Mouse (Mus musculus) gastrocnemius, postnatal 14 days (tissue): ENCODE data around the gene Parp8. TPM values are rescaled to one million over a fixed set of nuclear protein-coding genes. Genes with fewer than 3 reads are reported as not detected.
"Not testable (repeated sequence)": the region's sequence is repeated elsewhere in the genome, so short reads cannot be mapped to it uniquely, and the experiment has no call there.

Source experiments
- DNase-seq: peaks from one replicate; pipeline ENCODE4 v3.0.0; 2021; ENCODE audit warnings: mixed read lengths
- intact Hi-C: fragments of 180-260 bp; cut with DNase I; formaldehyde crosslinking; loops from one replicate; pipeline ENCODE4 v1.15.1; 2025; ENCODE audit warnings: low total_unique reads
- total RNA-seq, 2 experiments: library from RNA; stranded (reverse); gene quantifications; 2 replicates each; pipeline ENCODE4 v1.2.3; 2021

The Parp8 gene
- total RNA-seq, 2 experiments from 2014 or later, result 10.8 to 14.3 TPM

- intact Hi-C loops, result no loop called here
- no peak for DNase-seq
These were observed 53.2 kb downstream of the Parp8 start for GRCm38 (mm10) chr13:116972036-116972611.

- no peak for DNase-seq
- intact Hi-C loops, result no loop called here
These were observed 54.5 kb downstream of the Parp8 start for GRCm38 (mm10) chr13:116970706-116971428.

- intact Hi-C loops, result loop anchor here (10.0 kb wide), 1 partner anchor 55 kb away; the partner anchor contains the start of gene Parp8
- no peak for DNase-seq
These were observed 55.7 kb downstream of the Parp8 start for GRCm38 (mm10) chr13:116969650-116970049.

GRCm38 (mm10) chr13:116968906-116969305 lies 56.4 kb downstream of the Parp8 start:
- no peak for DNase-seq
- intact Hi-C loops, result loop anchor here (10.0 kb wide), 1 partner anchor 56 kb away; the partner anchor contains the start of gene Parp8

GRCm38 (mm10) chr13:116967459-116967858 lies 57.9 kb downstream of the Parp8 start:
- no peak for DNase-seq
- intact Hi-C loops, result loop anchor here (10.0 kb wide), 1 partner anchor 57 kb away; the partner anchor contains the start of gene Parp8

GRCm38 (mm10) chr13:116962480-116963462 lies 62.6 kb downstream of the Parp8 start:
- DNase-seq, result no peak
- intact Hi-C loops, result loop anchor here (10.0 kb wide), 1 partner anchor 62 kb away; the partner anchor contains the start of gene Parp8

- DNase-seq, result no peak
- intact Hi-C loops, result no loop called here
These were observed 66.4 kb downstream of the Parp8 start for GRCm38 (mm10) chr13:116958776-116959589.

- intact Hi-C loops, result no loop called here
- no peak for DNase-seq
These were observed 67.8 kb downstream of the Parp8 start for GRCm38 (mm10) chr13:116957577-116957976.

GRCm38 (mm10) chr13:116951336-116951735 lies 74.0 kb downstream of the Parp8 start:
- no peak for DNase-seq
- intact Hi-C loops, result no loop called here

GRCm38 (mm10) chr13:116949527-116949926 lies 75.8 kb downstream of the Parp8 start:
- intact Hi-C loops, result no loop called here
- DNase-seq, result no peak

- no peak for DNase-seq
- intact Hi-C loops, result no loop called here
These were observed 76.3 kb downstream of the Parp8 start for GRCm38 (mm10) chr13:116949056-116949455.

- no peak for DNase-seq
- intact Hi-C loops, result no loop called here
These were observed 77.1 kb downstream of the Parp8 start for GRCm38 (mm10) chr13:116948299-116948659.

- intact Hi-C loops, result no loop called here
- DNase-seq, result no peak
These were observed 77.6 kb downstream of the Parp8 start for GRCm38 (mm10) chr13:116947611-116948298.

GRCm38 (mm10) chr13:116946566-116946965 lies 78.8 kb downstream of the Parp8 start:
- no peak for DNase-seq
- intact Hi-C loops, result no loop called here

GRCm38 (mm10) chr13:116941280-116942015 lies 83.9 kb downstream of the Parp8 start:
- intact Hi-C loops, result no loop called here
- no peak for DNase-seq

GRCm38 (mm10) chr13:116940761-116941160 lies 84.6 kb downstream of the Parp8 start:
- no peak for DNase-seq
- intact Hi-C loops, result no loop called here

- intact Hi-C loops, result not testable (repeated sequence)
These were observed 88.3 kb downstream of the Parp8 start for GRCm38 (mm10) chr13:116937019-116937418.

GRCm38 (mm10) chr13:116917387-116917930 lies 107.9 kb downstream of the Parp8 start:
- intact Hi-C loops, result no loop called here
- DNase-seq, result no peak

More at GRCm38 (mm10) chr13:116937019-116937418, 88.3 kb downstream of the Parp8 start:
- not testable (repeated sequence) for DNase-seq
